Mouse (Mus musculus): ENCODE measurements around the gene Ccdc92b. TPM values are rescaled to one million over a fixed set of nuclear protein-coding genes. Genes with fewer than 3 reads are reported as not detected.

Ccdc92b gene
- polyA plus RNA-seq, 1 experiment, result 0.01 TPM

DNA sequence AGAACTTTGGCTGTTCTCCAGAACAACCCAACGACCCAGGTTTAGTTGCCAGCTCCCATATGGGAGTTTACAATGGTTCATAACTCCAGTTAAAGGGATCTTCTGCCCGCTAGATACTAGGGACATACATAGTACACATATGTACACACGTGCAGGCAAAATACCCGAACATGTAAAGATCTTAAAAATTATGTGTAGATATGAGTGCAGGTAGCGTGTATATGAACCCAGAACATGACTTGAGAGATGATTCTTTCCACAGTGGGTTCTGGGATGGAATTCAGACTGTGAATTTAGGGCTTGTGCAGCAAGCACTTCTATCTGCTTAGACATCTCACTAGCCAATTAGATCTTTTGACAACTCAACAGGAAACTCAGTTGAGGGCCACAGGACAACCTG lies 52.4 kb downstream of the Ccdc92b start:
- no peak overlapping the region for H3ac ChIP-seq (ENCODE audit: control insufficient read depth, insufficient read length, low read depth)
- TF ChIP-seq CEBPB (IDR thresholded peaks at IDR 0.05; ENCODE audit: low read depth) (no peak), MYOD1 (IDR thresholded peaks at IDR 0.05; ENCODE audit: control insufficient read depth, insufficient read length, low read depth) (no peak), USF1 (IDR thresholded peaks at IDR 0.05; ENCODE audit: low read depth) (no peak), FOSL1 (IDR thresholded peaks at IDR 0.05; ENCODE audit: insufficient read depth, low read length, poor library complexity, severe bottlenecking) (no peak), CTCF (IDR thresholded peaks at IDR 0.05; ENCODE audit: control insufficient read depth, insufficient read depth, insufficient read length) (no peak), MYOG (IDR thresholded peaks at IDR 0.05; ENCODE audit: control insufficient read depth, extremely low read depth, insufficient read length) (no peak), MAX (IDR thresholded peaks at IDR 0.05) (no peak)
- no peak overlapping the region for H3K4me3 ChIP-seq (ENCODE audit: insufficient read depth, poor library complexity, severe bottlenecking)
- H3K79me3 ChIP-seq (ENCODE audit: low read depth), result no peaks in the 10 kb centered on the region
- H3K79me2 ChIP-seq (ENCODE audit: control insufficient read depth, insufficient read depth), result no peaks in the 10 kb centered on the region
- H3K27me3 ChIP-seq (ENCODE audit: control insufficient read depth, insufficient read depth, insufficient read length), result no peaks in the 10 kb centered on the region
- peaks cover 66% of the 10 kb centered on the region for H3K36me3 ChIP-seq (ENCODE audit: control insufficient read depth, insufficient read depth)

DNA sequence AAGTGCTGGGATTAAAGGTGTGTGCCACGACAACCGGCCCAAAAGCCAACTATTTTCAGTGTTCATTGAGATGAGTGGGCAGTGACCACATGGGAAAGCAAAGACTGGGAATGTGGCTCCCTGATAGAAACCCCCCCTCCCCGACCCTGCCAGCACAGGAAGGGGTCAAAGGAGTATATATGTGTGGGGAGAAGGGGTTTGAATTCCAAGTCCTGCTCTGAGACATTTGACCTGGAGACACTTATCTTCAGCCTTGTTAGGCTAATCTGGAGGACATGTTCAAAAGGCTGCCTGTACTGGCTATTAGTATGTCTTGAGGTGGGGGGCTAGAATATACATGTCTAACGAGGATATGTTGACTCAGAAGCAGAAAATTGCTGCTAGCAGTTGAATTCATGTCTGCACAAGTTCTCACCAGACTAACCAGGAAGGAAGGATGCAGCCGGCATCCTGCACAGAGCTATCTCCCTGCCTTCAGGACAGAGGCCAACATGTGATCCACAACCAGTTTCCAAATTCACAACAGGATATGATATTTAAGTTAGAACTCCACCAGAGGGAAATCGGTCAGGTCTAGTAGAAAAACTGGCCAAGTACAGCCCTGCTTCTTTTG lies 53.6 kb downstream of the Ccdc92b start:
- TF ChIP-seq CTCF (IDR thresholded peaks at IDR 0.05; ENCODE audit: control insufficient read depth, insufficient read depth, insufficient read length) (no peak), CEBPB (IDR thresholded peaks at IDR 0.05; ENCODE audit: low read depth) (no peak), MYOD1 (IDR thresholded peaks at IDR 0.05; ENCODE audit: control insufficient read depth, insufficient read length, low read depth) (no peak), MYOG (IDR thresholded peaks at IDR 0.05; ENCODE audit: control insufficient read depth, extremely low read depth, insufficient read length) (no peak), FOSL1 (IDR thresholded peaks at IDR 0.05; ENCODE audit: insufficient read depth, low read length, poor library complexity, severe bottlenecking) (no peak)
- Histone ChIP-seq H3K27me3 (ENCODE audit: control insufficient read depth, insufficient read depth, insufficient read length) (no peaks in the 10 kb centered on the region), H3K79me2 (ENCODE audit: control insufficient read depth, insufficient read depth) (peaks cover 11% of the 10 kb centered on the region), H3ac (ENCODE audit: control insufficient read depth, insufficient read length, low read depth) (no peak overlapping the region), H3K4me3 (ENCODE audit: insufficient read depth, poor library complexity, severe bottlenecking) (no peak overlapping the region), H3K36me3 (ENCODE audit: control insufficient read depth, insufficient read depth) (peaks cover 66% of the 10 kb centered on the region), H3K79me3 (ENCODE audit: low read depth) (no peaks in the 10 kb centered on the region)

- Histone ChIP-seq H3K79me3 (ENCODE audit: low read depth) (no peaks in the 10 kb centered on the region), H3K79me2 (ENCODE audit: control insufficient read depth, insufficient read depth) (peaks cover 17% of the 10 kb centered on the region), H3K36me3 (ENCODE audit: control insufficient read depth, insufficient read depth) (peaks cover 66% of the 10 kb centered on the region), H3K27me3 (ENCODE audit: control insufficient read depth, insufficient read depth, insufficient read length) (no peaks in the 10 kb centered on the region), H3ac (ENCODE audit: control insufficient read depth, insufficient read length, low read depth) (no peak overlapping the region), H3K4me3 (ENCODE audit: insufficient read depth, poor library complexity, severe bottlenecking) (no peak overlapping the region)
- TF ChIP-seq CTCF (IDR thresholded peaks at IDR 0.05; ENCODE audit: control insufficient read depth, insufficient read depth, insufficient read length), result no peak
Observed at GRCm38 (mm10) chr11:74673561-74673960, 54.2 kb downstream of the Ccdc92b start.

- H3K79me2 ChIP-seq (ENCODE audit: control insufficient read depth, insufficient read depth), result peaks cover 26% of the 10 kb centered on the region
- H3K36me3 ChIP-seq (ENCODE audit: control insufficient read depth, insufficient read depth), result peaks cover 65% of the 10 kb centered on the region
- H3ac ChIP-seq (ENCODE audit: control insufficient read depth, insufficient read length, low read depth), result no peak overlapping the region
- no peak for TF ChIP-seq MYOD1 (IDR thresholded peaks at IDR 0.05; ENCODE audit: control insufficient read depth, insufficient read length, low read depth)
- no peak for TF ChIP-seq MAX (IDR thresholded peaks at IDR 0.05)
- TF ChIP-seq CEBPB (IDR thresholded peaks at IDR 0.05; ENCODE audit: low read depth), result no peak
- TF ChIP-seq USF1 (IDR thresholded peaks at IDR 0.05; ENCODE audit: low read depth), result no peak
- TF ChIP-seq MYOG (IDR thresholded peaks at IDR 0.05; ENCODE audit: control insufficient read depth, extremely low read depth, insufficient read length), result no peak
- no peaks in the 10 kb centered on the region for H3K79me3 ChIP-seq (ENCODE audit: low read depth)
- no peaks in the 10 kb centered on the region for H3K27me3 ChIP-seq (ENCODE audit: control insufficient read depth, insufficient read depth, insufficient read length)
- no peak overlapping the region for H3K4me3 ChIP-seq (ENCODE audit: insufficient read depth, poor library complexity, severe bottlenecking)
Observed at GRCm38 (mm10) chr11:74674713-74675112, 55.3 kb downstream of the Ccdc92b start.

- Histone ChIP-seq H3K27me3 (ENCODE audit: control insufficient read depth, insufficient read depth, insufficient read length) (no peaks in the 10 kb centered on the region), H3K79me2 (ENCODE audit: control insufficient read depth, insufficient read depth) (peaks cover 31% of the 10 kb centered on the region), H3ac (ENCODE audit: control insufficient read depth, insufficient read length, low read depth) (no peak overlapping the region), H3K79me3 (ENCODE audit: low read depth) (no peaks in the 10 kb centered on the region), H3K36me3 (ENCODE audit: control insufficient read depth, insufficient read depth) (peaks cover 68% of the 10 kb centered on the region), H3K4me3 (ENCODE audit: insufficient read depth, poor library complexity, severe bottlenecking) (no peak overlapping the region)
- TF ChIP-seq FOSL1 (IDR thresholded peaks at IDR 0.05; ENCODE audit: insufficient read depth, low read length, poor library complexity, severe bottlenecking) (no peak), MAX (IDR thresholded peaks at IDR 0.05) (no peak), MYOD1 (IDR thresholded peaks at IDR 0.05; ENCODE audit: control insufficient read depth, insufficient read length, low read depth) (no peak), CTCF (IDR thresholded peaks at IDR 0.05; ENCODE audit: control insufficient read depth, insufficient read depth, insufficient read length) (no peak), USF1 (IDR thresholded peaks at IDR 0.05; ENCODE audit: low read depth) (no peak), CEBPB (IDR thresholded peaks at IDR 0.05; ENCODE audit: low read depth) (no peak), MYOG (IDR thresholded peaks at IDR 0.05; ENCODE audit: control insufficient read depth, extremely low read depth, insufficient read length) (no peak)
Observed at GRCm38 (mm10) chr11:74675156-74675555, 55.8 kb downstream of the Ccdc92b start.

Other genes with a start within 250 kb of the Ccdc92b start
- gene Rap1gap2, start 8.7 kb upstream of the Ccdc92b start, polyA plus RNA-seq (2012; fragmentation: generic; extraction: Trizol), result 1.4 TPM
- gene Cluh, start 29.9 kb downstream of the Ccdc92b start, polyA plus RNA-seq (2012; fragmentation: generic; extraction: Trizol), result 61.1 TPM
- gene Pafah1b1, start 105.1 kb downstream of the Ccdc92b start, polyA plus RNA-seq (2012; fragmentation: generic; extraction: Trizol), result 30.8 TPM
- 17.3 TPM for gene Mettl16, start 151.2 kb downstream of the Ccdc92b start, polyA plus RNA-seq (2012; fragmentation: generic; extraction: Trizol)
- 7.5 TPM for gene Mnt, start 211.3 kb downstream of the Ccdc92b start, polyA plus RNA-seq (2012; fragmentation: generic; extraction: Trizol)

Data from C2C12 (cell line).